Mouse (Mus musculus): ENCODE results near the gene Slc35f5. TPM values are rescaled to one million over a fixed set of nuclear protein-coding genes. Genes with fewer than 3 reads are reported as not detected.
A peak's percentile ranks its signal among the peaks of the same experiment; 100 is the strongest.

Slc35f5 gene
- polyA plus RNA-seq, 1 experiment from 2014 or later: 27.9 TPM

DNA sequence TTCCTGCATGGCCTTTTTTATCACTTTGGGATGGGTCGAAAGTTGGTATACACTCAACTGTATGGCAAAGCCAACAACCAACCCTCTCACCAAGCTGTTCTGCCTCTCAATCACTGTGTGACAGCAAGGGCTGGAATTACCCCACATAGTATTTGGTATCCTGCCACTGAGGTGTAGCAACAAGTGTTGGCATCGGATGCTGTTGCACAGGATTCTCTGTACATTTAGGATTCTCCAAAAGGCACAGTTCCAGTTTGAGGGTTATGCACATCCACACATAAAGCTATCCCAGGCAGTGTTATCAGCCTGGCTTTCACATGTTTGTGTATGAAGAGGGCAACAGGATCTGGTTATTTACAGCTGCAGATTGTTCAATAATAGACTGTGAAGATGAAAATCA is 23.3 kb upstream of the Slc35f5 start:
- Histone ChIP-seq H3K9ac (ENCODE audit: low read length) (no peak overlapping the region), H3K4me1 (ENCODE audit: control insufficient read depth, insufficient read depth, low read length) (no peaks in the 10 kb centered on the region), H3K4me2 (ENCODE audit: low read depth) (no peak overlapping the region), H3K4me3 (ENCODE audit: low read depth, low read length) (no peak overlapping the region), H3K27ac (ENCODE audit: low read depth, low read length) (no peak overlapping the region), H3K9me3 (ENCODE audit: control insufficient read depth, low read length) (no peaks in the 10 kb centered on the region), H3K36me3 (ENCODE audit: control insufficient read depth, insufficient read depth, low read length) (no peaks in the 10 kb centered on the region), H3K27me3 (ENCODE audit: control insufficient read depth, insufficient read depth, low read length) (no peaks in the 10 kb centered on the region)
- DNase-seq (ENCODE audit: low spot score) (no peak), ATAC-seq (ENCODE audit: insufficient read depth, low FRiP score, low TSS enrichment) (no peak)
- 93% methylated on average over 2 of the region's 2 CpGs for WGBS

DNA sequence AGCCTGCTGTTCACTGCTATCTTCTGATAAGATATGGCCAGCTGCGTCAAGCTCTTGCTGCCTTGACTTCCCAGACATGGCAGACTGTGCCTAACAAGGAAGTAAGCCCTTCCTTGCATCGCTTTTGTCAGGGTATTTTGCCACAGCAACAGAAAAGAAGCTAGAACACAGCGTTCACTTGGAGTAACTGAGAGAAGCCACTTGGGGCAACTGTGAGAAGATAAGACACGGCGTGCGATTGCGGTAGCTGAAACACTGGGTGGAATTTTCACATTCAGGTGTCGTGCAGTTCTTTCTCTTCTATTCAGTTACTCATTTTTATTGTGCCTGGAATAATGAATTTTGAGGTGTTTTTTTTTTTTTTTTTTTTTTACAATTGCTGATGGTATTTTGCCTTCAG is 22.6 kb upstream of the Slc35f5 start:
- 85% methylated on average over 8 of the region's 8 CpGs for WGBS
- Histone ChIP-seq H3K36me3 (ENCODE audit: control insufficient read depth, insufficient read depth, low read length) (no peaks in the 10 kb centered on the region), H3K4me1 (ENCODE audit: control insufficient read depth, insufficient read depth, low read length) (no peaks in the 10 kb centered on the region), H3K4me3 (ENCODE audit: low read depth, low read length) (no peak overlapping the region), H3K9ac (ENCODE audit: low read length) (no peak overlapping the region), H3K27me3 (ENCODE audit: control insufficient read depth, insufficient read depth, low read length) (no peaks in the 10 kb centered on the region), H3K4me2 (ENCODE audit: low read depth) (no peak overlapping the region), H3K27ac (ENCODE audit: low read depth, low read length) (no peak overlapping the region), H3K9me3 (ENCODE audit: control insufficient read depth, low read length) (no peaks in the 10 kb centered on the region)
- no peak for DNase-seq (ENCODE audit: low spot score)
- no peak for ATAC-seq (ENCODE audit: insufficient read depth, low FRiP score, low TSS enrichment)

DNA sequence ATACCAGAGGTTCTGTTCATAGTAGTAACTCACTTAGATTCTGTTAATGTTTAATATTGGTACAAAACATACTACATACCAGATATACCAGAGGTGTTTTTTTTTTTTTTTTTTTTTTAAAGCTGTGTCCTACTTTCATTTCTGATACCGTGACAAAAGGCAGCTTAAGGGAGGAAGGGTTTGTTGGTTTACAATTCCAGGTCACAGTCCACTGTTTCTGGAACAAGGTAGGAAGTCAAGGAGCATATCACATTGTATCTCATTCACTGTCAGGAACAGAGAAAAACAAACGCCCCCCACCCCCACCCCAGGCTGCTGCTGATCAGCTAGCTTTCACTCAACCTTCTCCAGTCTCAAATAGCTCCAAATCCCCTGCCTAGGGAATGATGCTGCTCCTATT is 21.1 kb upstream of the Slc35f5 start:
- no peak overlapping the region for H3K4me2 ChIP-seq (ENCODE audit: low read depth)
- H3K4me3 ChIP-seq (ENCODE audit: low read depth, low read length): no peak overlapping the region
- 83% methylated on average over 2 of the region's 2 CpGs for WGBS
- DNase-seq (ENCODE audit: low spot score) (no peak), ATAC-seq (ENCODE audit: insufficient read depth, low FRiP score, low TSS enrichment) (no peak)
- H3K9me3 ChIP-seq (ENCODE audit: control insufficient read depth, low read length): no peaks in the 10 kb centered on the region
- no peaks in the 10 kb centered on the region for H3K4me1 ChIP-seq (ENCODE audit: control insufficient read depth, insufficient read depth, low read length)
- H3K27ac ChIP-seq (ENCODE audit: low read depth, low read length): no peak overlapping the region
- H3K9ac ChIP-seq (ENCODE audit: low read length): no peak overlapping the region
- H3K36me3 ChIP-seq (ENCODE audit: control insufficient read depth, insufficient read depth, low read length): no peaks in the 10 kb centered on the region
- no peaks in the 10 kb centered on the region for H3K27me3 ChIP-seq (ENCODE audit: control insufficient read depth, insufficient read depth, low read length)

DNA sequence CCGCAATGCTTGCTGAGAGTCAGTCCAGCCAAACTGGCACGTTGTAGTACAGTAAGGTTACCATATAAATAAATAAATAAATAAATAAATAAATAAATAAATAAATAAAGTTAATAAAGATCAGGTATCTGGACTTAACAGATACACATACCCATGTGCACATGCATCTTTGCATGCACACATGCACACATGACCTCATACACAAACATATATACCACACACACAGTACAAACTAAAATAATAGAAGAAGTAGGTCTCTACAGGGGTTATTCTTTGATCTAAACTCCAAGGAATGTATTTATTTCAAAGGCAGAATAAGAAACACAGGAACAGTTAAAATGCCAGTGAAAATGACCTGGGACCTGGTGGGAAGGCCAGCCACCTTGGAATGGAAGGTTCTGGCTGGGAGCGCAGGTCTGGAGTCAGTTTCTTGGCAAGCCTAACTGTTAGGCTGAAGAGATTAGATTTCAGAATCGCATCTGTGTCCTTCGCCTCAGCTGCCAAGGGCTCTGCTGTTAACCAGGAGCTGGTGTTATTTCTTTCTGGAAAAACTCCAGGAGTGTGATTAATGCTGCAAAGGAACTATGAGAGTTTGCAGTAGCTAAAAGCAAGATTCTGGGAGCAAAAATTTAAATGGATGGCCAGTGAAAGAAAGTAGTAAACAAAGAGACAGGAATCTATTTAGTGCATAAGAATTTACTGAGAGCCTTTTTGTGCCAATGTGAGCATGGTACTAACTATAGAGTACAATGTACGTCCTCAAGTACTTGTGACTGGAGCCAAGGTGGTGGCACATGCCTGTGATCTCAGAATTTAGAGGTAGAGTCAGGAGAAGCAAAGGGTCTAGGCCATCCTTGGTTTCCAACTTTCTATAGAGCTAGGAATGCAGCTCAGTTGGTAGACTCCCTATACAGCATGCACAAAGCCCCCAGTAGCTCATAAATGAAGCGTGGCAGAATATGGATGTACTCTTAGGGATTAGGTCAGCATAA is 18.1 kb upstream of the Slc35f5 start:
- Histone ChIP-seq H3K9me3 (ENCODE audit: control insufficient read depth, low read length) (no peaks in the 10 kb centered on the region), H3K4me2 (ENCODE audit: low read depth) (no peak overlapping the region), H3K27me3 (ENCODE audit: control insufficient read depth, insufficient read depth, low read length) (no peaks in the 10 kb centered on the region), H3K4me3 (ENCODE audit: low read depth, low read length) (no peak overlapping the region), H3K36me3 (ENCODE audit: control insufficient read depth, insufficient read depth, low read length) (no peaks in the 10 kb centered on the region), H3K27ac (ENCODE audit: low read depth, low read length) (no peak overlapping the region), H3K4me1 (ENCODE audit: control insufficient read depth, insufficient read depth, low read length) (no peaks in the 10 kb centered on the region), H3K9ac (ENCODE audit: low read length) (no peak overlapping the region)
- DNase-seq (ENCODE audit: low spot score) (no peak), ATAC-seq (ENCODE audit: insufficient read depth, low FRiP score, low TSS enrichment) (no peak)
- WGBS: 85% methylated on average over 7 of the region's 7 CpGs

DNA sequence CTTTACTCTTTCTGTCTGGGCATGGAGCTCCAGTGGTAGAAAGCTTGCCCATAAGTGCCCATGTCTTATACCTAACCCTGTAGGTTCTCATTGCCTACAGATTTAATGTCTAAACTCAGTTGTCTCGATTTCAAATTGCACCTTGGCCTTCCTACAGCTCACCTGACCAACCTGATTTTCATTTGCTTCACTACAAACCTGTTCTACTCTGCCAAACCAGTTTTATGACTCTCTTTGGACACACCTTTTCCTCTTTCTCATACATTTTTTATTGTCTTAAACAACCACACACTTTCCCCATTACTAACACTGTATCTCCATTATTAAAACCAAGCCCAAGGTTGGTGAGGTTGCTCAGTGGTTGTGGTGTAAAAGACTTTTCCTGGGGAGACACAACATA is 10.5 kb upstream of the Slc35f5 start:
- Histone ChIP-seq H3K27me3 (ENCODE audit: control insufficient read depth, insufficient read depth, low read length) (no peaks in the 10 kb centered on the region), H3K36me3 (ENCODE audit: control insufficient read depth, insufficient read depth, low read length) (no peaks in the 10 kb centered on the region), H3K4me1 (ENCODE audit: control insufficient read depth, insufficient read depth, low read length) (no peaks in the 10 kb centered on the region), H3K4me2 (ENCODE audit: low read depth) (no peak overlapping the region), H3K9ac (ENCODE audit: low read length) (no peak overlapping the region), H3K4me3 (ENCODE audit: low read depth, low read length) (no peak overlapping the region), H3K9me3 (ENCODE audit: control insufficient read depth, low read length) (no peaks in the 10 kb centered on the region), H3K27ac (ENCODE audit: low read depth, low read length) (no peak overlapping the region)
- ATAC-seq (ENCODE audit: insufficient read depth, low FRiP score, low TSS enrichment): no peak
- DNase-seq (ENCODE audit: low spot score): no peak
- WGBS: 55% methylated on average over 1 of the region's 1 CpGs

DNA sequence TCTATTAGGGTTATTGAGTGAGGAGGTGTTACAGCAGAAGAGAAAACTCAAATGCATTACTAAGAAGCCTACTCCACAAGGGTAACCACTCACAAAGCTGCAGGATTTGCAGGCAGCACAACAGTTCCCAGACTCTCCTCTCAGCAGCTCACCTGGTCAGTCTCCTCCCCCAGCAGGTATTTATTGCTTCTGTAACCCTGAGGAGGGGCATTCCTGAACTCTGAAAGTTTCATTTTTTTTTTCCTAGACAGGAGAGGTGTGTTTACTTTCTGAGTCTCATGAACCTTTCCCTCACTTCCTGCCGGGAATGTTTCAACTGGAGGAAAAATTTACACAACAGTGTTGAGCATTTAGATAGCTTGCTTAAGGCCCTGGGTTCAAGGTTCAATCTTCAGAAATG is 10.0 kb upstream of the Slc35f5 start:
- WGBS: 85% methylated on average over 1 of the region's 1 CpGs
- H3K9ac ChIP-seq (ENCODE audit: low read length): no peak overlapping the region
- no peak overlapping the region for H3K27ac ChIP-seq (ENCODE audit: low read depth, low read length)
- DNase-seq (ENCODE audit: low spot score) (no peak), ATAC-seq (ENCODE audit: insufficient read depth, low FRiP score, low TSS enrichment) (no peak)
- H3K4me2 ChIP-seq (ENCODE audit: low read depth): no peak overlapping the region
- no peaks in the 10 kb centered on the region for H3K36me3 ChIP-seq (ENCODE audit: control insufficient read depth, insufficient read depth, low read length)
- no peaks in the 10 kb centered on the region for H3K9me3 ChIP-seq (ENCODE audit: control insufficient read depth, low read length)
- no peaks in the 10 kb centered on the region for H3K27me3 ChIP-seq (ENCODE audit: control insufficient read depth, insufficient read depth, low read length)
- H3K4me1 ChIP-seq (ENCODE audit: control insufficient read depth, insufficient read depth, low read length): no peaks in the 10 kb centered on the region
- H3K4me3 ChIP-seq (ENCODE audit: low read depth, low read length): no peak overlapping the region

DNA sequence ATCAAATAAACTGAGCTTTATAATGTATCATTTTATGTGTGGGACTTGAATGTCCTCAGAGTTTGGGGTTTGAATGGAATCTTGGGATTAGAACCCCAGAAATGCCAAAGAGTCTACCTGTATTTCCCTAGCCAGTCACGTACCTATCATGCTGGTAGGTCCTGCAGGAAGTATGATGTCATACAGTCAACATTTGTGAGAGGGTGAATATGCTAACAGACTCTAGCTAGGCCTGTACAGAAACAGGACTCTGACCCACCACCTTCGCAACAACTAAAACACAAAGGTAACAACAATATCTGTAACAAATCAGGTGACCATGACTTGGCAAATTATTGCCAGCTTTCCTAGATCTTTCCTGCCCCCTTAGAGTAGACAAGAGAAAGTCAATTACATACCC is 8.8 kb upstream of the Slc35f5 start:
- ATAC-seq (ENCODE audit: insufficient read depth, low FRiP score, low TSS enrichment) (no peak), DNase-seq (ENCODE audit: low spot score) (no peak)
- no peak overlapping the region for H3K4me2 ChIP-seq (ENCODE audit: low read depth)
- no peaks in the 10 kb centered on the region for H3K27me3 ChIP-seq (ENCODE audit: control insufficient read depth, insufficient read depth, low read length)
- H3K4me1 ChIP-seq (ENCODE audit: control insufficient read depth, insufficient read depth, low read length): no peaks in the 10 kb centered on the region
- no peak overlapping the region for H3K9ac ChIP-seq (ENCODE audit: low read length)
- no peak overlapping the region for H3K4me3 ChIP-seq (ENCODE audit: low read depth, low read length)
- H3K9me3 ChIP-seq (ENCODE audit: control insufficient read depth, low read length): no peaks in the 10 kb centered on the region
- no peak overlapping the region for H3K27ac ChIP-seq (ENCODE audit: low read depth, low read length)
- no peaks in the 10 kb centered on the region for H3K36me3 ChIP-seq (ENCODE audit: control insufficient read depth, insufficient read depth, low read length)
- 81% methylated on average over 2 of the region's 2 CpGs for WGBS

DNA sequence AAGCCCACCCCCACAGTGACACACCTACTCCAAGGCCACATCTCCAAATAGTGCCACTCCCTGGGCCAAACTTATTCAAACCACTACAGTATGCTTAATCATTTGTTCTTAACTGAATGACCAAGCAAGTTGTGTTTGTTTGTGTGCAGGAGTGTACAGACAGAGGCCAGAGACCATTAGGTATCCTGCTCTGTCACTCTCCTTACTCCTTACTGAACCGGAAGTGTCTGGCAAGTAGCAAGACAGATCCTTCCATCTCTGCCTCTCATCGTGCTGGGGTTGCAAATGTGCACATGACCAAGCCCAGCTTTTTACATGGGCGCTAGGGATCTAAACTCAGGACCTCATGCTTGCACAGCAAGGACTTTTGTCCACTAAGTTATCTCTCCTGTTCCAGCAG is 1.1 kb upstream of the Slc35f5 start:
- Histone ChIP-seq H3K27me3 (ENCODE audit: control insufficient read depth, insufficient read depth, low read length) (no peaks in the 10 kb centered on the region), H3K27ac (ENCODE audit: low read depth, low read length) (no peak overlapping the region), H3K4me3 (ENCODE audit: low read depth, low read length) (no peak overlapping the region), H3K4me1 (ENCODE audit: control insufficient read depth, insufficient read depth, low read length) (no peaks in the 10 kb centered on the region), H3K9ac (ENCODE audit: low read length) (no peak overlapping the region), H3K4me2 (ENCODE audit: low read depth) (no peak overlapping the region), H3K9me3 (ENCODE audit: control insufficient read depth, low read length) (no peaks in the 10 kb centered on the region), H3K36me3 (ENCODE audit: control insufficient read depth, insufficient read depth, low read length) (no peaks in the 10 kb centered on the region)
- ATAC-seq (ENCODE audit: insufficient read depth, low FRiP score, low TSS enrichment) (no peak), DNase-seq (ENCODE audit: low spot score) (no peak)
- 84% methylated on average over 3 of the region's 3 CpGs for whole genome bisulfite sequencing

DNA sequence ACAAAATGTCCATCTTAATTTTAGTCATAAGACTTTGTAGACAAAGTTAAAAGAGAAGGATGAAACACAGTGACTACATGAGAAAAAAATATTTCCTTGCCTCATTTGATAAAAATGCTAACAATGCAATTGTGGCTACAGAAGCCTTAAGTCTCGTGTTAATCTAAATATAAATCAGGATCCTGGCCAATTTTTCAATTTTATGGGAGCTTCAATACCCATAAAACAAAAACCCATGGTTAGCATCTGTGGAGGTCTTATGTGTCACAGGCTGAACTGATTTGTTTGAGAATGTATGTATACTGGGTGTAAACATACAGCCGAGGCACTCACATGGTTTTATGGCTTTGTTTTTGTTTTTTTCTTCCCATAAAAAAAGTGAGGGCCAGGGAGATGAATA is 674 bp upstream of the Slc35f5 start:
- Histone ChIP-seq H3K4me1 (ENCODE audit: control insufficient read depth, insufficient read depth, low read length) (no peaks in the 10 kb centered on the region), H3K27me3 (ENCODE audit: control insufficient read depth, insufficient read depth, low read length) (no peaks in the 10 kb centered on the region), H3K4me3 (ENCODE audit: low read depth, low read length) (peak overlapping the region; percentile 65), H3K9me3 (ENCODE audit: control insufficient read depth, low read length) (no peaks in the 10 kb centered on the region), H3K4me2 (ENCODE audit: low read depth) (peak overlapping the region; percentile 62), H3K36me3 (ENCODE audit: control insufficient read depth, insufficient read depth, low read length) (no peaks in the 10 kb centered on the region), H3K27ac (ENCODE audit: low read depth, low read length) (peak overlapping the region; percentile 79), H3K9ac (ENCODE audit: low read length) (peak overlapping the region; percentile 73)
- DNase-seq (ENCODE audit: low spot score): no peak
- 21% methylated on average over 2 of the region's 2 CpGs for WGBS
- ATAC-seq (ENCODE audit: insufficient read depth, low FRiP score, low TSS enrichment): peak; percentile 0; the same call in 1 of the 2 replicates

Measured in neural tube, embryonic 11.5 days (tissue).